Mouse (Mus musculus): ENCODE data around the gene Fam136a.
"Not testable (repeated sequence)": the region's sequence is repeated elsewhere in the genome, so short reads cannot be mapped to it uniquely, and the experiment has no call there.

Gene Fam136a

DNA sequence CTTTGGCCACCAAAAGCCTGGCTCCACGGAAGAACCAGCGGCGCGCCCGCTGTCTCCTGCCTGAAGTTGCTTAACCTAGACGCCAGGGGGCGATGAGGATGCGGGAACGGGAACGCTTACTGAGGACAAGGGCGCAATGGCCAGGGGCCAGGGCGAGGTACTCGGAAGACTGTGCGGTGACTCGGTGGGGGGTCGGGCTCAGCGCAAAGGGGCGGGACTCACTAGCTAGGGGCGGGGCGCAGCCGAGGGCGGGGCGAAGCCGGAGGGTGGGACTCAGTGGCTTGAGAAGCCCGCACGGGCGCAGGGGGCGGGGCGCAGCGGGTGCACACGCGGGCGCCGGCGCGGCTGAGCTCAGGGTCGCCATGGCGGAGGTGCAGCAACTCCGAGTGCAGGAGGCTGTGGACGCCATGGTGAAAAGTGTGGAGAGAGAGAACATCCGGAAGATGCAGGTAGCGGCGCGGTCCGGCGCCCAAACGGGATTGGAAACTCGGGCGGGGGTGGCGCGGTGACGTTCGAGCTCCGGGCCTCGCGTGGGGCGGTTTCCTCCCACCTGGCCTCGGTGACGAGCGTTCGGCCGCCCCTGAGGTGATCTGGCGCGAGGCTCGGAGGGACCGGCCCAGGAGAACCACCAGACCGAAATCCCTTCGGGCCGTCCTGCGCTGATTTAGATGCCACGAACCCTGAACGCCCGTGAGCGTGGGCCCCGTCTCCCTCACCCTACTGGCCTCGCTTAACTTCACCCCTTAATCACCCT lies at the start of gene Fam136a:
TSS of gene Fam136a (plus strand) at position 276 of the 754 bp plus-strand sequence.
- DNase-seq (ENCODE audit: extremely low spot score, low spot score) = peak; percentile 99

DNA sequence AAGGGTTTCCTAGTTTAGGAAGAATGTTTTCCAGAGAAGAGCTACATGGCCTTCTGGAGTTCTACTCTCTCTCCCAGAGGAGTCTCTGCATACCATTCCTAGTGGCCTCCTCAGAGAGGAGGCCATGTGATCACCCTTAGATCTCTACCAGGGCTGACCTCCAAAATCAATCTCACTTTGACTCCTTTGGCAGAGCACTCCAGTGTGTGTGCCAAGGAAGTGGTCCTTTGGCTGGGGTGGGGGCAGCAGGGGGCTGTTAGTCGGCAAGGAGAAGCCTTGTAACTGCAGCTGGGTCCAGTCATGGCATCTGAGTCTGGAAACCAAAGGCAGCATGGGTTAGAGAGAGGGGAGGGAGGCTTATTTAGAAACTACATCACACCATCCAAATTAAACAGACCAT lies 48.4 kb upstream of the Fam136a start:
- no peak for DNase-seq (ENCODE audit: extremely low spot score, low spot score)

DNA sequence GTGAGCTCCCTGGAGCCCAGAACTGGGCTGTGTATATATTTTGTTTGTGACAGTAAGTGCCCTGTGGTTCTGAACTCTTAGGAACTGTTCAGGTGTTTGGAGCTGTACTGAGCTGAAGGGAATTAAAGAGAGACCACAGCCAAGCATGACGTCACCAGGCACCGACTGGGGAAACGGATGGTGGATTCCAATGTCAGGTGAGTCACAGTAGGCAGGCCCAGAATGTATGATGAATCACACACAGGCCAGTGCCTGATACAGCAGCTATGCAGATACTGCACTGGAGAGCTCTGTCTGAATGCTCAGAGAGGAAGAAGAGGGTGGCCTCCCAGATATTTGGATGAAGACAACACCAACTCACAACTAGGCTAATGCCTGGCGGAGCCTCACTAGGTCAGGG lies 46.6 kb upstream of the Fam136a start:
- no peak for DNase-seq (ENCODE audit: extremely low spot score, low spot score)

DNA sequence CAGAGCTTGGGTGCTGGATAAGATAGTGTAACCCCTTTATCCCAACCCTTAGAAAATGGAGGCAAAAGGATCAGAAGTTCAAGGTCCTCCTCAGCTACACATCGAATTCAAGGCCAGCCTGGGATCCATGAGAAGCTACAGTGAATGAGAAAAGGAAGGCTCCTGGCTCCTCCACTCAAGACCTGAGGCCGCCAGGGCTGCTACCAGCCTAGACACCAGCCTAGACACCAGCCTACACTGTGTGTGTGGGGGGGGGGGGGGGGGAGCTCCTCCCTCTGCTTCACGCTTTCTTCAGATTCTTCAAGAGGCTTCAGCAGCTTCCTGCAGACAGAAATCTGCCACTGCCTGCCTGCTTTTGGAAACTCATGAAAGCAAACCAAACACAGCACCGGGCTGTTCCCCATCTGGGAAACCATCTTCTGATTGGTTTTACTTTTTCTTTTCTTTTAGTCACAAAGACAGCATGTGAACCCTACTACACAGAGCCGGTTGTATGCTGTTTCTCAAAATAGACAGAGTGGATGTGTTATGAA lies 43.3 kb upstream of the Fam136a start:
- no peak for DNase-seq (ENCODE audit: extremely low spot score, low spot score)

DNA sequence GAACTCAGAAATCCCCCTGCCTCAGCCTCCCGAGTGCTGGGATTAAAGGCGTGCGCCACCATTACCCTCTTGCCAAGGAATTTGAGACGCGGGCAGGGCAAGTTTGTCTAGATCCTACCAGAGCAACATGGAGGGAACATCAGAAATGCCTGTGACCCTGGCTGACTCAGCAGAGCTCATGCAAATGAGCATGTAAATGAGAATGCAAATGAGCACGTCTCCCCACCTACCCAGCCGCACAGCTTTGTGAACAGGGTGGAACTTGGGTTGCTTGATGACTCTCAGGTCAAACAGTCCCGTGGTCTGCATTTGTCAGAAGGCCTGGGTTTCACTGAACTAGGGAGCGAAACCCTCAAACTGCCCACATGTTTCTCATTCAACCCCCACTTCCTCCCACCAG lies 42.5 kb upstream of the Fam136a start:
- DNase-seq (ENCODE audit: extremely low spot score, low spot score) = no peak

DNA sequence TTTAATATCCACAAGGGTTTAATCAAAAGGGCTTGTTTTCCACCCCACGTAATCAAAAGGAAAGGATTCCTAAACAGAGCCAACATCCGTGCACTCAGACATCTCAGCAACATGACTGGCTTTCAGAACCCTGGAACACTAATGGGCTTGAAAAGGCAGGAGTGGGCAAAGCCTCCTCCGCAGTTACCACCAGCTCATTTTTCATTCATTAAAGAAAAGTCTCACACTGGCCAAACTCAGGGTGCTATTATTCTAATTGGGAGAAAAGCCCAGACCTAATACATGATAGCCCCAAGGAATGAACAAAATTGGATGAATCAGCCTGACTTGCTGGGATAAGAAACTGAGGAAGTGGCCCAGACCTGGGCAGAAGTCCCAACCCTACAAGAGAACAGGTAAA lies 41.0 kb upstream of the Fam136a start:
- DNase-seq (ENCODE audit: extremely low spot score, low spot score) = no peak

DNA sequence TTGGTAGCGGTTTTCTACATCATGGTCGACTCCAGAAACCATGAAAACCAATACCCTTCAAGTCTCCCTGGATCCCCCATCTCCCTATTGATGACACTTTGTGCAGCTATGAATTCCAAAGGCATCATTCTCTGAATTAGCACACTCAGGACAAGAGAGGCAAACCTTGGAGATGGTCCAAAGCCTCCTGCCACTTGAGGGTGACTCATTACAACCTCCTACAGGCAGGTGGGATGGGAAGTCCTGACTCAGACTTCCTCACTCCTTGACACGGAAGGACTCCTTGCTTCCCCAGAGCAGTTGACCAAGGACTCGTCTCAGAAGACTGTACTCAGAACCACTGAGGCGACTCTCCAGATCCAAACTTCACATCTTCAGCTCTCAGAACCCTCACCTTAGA lies 39.8 kb upstream of the Fam136a start:
- DNase-seq (ENCODE audit: extremely low spot score, low spot score) = no peak

DNA sequence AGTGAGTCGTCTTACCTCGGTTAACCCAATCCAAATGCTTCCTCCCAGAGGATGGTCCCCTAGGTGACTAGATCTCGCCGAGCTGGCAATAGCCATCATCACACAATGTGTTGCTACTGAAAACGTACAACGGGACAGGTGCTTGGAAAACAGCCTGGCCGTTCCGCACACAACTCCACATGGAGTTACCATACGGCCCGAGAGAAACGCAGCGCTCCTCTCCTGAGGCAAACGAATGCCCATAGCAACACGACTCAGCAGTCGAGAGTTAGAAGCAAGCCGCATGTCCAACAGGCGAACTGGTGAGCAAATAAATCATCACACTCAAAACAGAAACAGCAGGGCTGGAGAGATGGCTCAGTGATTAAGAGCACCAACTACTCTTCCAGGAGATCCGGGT lies 38.6 kb upstream of the Fam136a start:
- no peak for DNase-seq (ENCODE audit: extremely low spot score, low spot score)

DNA sequence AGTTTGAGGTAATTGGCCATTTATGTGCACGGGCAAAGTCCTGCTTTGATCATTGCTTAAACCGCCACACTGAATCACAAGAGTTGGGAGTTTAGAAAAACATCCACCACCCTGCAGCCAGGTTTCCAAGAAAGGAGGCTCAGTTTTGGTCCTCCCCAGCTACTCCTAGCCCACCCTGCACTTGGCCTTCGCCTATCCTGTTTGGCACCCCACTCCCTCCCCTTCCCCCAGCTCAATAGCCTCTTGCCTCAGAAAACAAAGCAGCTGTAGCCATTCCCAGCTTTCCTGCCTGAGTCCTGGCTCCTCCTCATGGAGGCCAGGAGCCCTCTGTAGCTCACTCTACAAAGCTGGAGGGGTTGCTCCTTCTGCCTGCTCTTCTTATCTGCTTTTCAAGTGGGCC lies 37.1 kb upstream of the Fam136a start:
- no peak for DNase-seq (ENCODE audit: extremely low spot score, low spot score)

DNA sequence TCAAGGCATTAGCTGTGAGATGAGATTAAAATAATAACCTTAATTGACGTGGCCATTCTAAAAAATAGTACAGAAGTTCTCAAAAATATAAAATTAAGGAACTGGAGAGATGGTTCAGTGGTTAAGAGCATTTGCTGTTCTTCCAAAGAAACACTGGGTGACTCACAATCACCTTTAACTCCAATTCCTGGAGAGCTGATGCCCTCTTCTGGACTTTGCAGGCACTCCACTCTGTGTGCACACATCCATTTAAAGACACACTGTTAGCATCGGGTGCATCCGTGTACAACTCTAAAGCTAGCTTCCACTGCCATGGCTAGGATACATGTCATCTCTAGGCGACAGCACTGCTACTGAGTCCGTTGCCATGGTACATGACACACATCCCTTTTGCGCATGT lies 35.5 kb upstream of the Fam136a start:
- DNase-seq (ENCODE audit: extremely low spot score, low spot score) = no peak

DNA sequence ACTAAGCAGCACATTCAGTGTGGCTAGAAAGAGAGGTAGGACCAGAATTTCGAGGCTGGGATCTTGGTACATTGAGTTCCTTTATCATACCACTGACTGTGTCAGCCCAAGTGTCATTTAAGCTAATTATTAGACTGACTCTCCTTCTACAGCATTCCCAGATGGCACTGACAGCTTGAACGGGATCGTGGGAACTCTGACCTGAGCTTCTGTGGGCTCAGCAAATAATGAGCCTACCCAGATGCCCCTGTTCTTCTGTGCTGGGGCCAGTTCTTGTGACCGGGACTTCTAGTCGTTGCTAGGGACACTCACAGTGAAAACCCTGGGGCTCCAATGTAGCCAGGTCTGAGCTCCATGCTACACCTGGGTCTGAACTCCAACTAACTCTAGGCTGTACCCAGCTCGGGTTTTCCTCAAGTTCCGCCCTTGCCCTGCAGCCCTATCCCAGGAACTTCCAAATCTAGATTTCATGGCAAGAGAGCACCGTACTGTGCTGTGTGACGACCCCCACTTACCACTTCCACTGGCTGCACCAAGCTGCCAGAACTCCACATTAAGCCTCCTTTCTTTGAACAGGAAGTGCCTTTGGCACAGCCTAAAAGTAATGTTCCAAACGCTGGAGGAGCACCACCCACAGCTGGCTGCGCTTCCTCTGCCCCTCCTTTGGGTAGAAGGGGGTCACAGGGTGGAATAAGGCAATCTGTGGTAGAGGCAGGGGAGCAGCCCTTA lies 30.2 kb upstream of the Fam136a start:
- DNase-seq (ENCODE audit: extremely low spot score, low spot score) = no peak

DNA sequence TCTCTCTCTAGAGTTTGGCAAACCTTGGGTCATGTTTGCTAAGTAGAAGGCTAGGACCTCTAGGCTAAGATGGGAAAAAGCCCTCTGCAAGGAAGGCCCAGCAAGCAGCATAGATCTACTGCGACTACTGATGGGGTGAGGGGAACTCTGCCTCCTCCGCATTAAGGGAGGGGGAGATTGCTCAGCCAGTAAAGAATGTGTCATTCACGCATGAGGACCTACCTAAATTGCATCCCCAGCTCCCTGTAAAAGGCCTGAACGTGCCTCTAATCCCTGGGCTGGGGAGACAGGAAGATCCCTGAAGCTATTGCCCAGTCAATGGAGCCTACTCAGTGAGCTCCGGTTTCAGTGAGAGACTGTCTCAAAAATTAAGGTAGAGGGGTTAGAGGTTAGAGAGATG lies 29.6 kb upstream of the Fam136a start:
- DNase-seq (ENCODE audit: extremely low spot score, low spot score) = no peak

DNA sequence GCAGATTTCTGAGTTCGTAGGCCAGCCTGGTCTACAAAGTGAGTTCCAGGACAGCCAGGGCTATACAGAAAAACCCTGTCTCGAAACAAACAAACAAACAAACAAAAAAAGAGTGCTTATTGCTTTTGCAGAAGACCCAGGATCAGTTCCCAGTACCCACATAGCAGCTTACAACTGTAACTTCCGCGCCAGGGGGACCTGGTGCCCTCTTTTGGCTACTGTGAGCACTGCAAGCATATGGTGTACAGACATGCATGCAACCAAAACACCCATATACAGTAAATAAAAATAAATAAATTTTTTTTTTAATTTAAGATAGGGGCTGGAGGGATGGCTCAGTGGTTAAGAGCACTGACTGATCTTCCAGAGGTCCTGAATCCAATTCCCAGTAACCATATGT lies 29.1 kb upstream of the Fam136a start:
- DNase-seq (ENCODE audit: extremely low spot score, low spot score) = not testable (repeated sequence)

DNA sequence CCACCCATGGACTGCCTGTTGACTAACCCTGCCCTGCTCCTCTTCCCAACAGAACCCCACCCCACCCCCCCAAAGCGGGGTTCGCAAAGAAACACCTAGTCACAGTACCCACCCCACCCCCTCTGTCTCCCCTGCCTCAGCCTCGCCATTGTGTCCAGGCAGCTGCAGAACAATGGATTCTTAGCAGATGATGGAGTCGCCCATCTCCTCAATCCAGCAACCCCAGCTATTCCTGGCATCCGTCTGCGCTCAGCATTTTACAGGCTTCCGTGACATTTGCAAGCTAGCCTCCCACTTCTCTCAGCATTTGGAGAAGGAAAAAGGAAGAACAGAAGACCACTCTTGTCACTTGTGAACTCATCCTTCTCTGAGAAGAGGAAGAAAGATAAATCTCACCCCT lies 21.8 kb upstream of the Fam136a start:
- peak; percentile 33 for DNase-seq (ENCODE audit: extremely low spot score, low spot score)

DNA sequence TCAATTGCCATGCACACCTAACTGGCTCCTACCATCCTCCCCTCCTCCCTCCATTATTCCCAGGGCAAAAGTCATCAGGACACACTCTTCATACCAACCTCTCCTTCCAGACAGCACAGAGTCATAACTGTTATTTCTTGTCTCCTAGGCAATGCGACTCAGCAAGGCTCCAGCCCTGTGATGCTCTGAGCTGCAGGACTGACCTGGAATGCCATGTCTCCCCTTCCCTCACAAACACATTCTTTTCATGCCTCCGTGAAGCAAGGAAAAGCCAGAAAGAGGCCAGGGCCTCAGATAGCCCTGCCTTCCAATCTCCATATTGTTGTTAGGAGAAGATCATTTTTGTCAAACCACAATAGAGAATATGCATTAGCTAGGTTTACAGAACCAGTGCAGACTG lies 19.4 kb upstream of the Fam136a start:
- no peak for DNase-seq (ENCODE audit: extremely low spot score, low spot score)

DNA sequence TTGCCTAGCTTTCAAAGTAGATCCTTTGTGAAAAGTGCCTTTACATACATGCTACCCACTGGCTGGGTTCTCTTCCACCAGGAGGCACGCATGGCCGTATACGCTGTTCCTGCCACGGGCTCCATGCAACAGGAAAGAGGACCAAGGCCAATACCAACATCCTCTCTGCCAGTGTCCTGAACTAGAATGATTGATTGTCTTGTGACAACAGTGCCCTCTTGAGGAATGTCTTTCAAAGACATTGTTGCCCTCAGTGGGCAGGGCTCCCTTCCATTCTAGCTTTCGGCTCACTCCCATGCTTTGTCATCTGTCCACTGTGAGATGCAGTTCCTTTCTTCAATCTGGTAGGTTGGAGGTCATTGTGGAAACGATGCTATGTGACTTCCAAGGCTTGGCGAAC lies 16.2 kb upstream of the Fam136a start:
- no peak for DNase-seq (ENCODE audit: extremely low spot score, low spot score)

DNA sequence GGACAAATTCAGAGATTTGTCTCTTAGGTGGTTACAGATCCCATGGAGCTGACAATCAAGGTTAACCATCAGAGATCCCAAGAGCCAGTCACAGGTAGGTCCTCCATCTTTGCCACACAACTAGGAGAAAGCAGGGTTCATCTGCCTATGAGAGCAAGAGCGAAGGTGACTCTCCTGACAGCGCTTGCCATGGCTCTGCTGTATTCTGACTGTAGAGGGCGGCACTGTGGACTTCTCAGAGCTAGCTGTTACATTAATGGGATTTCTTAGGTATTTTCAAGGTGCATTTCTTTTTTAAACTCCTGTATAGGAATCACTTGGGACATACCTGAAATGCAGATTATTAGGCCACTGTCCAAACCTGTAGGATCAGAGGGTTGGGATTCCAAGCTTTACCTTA lies 10.5 kb upstream of the Fam136a start:
- DNase-seq (ENCODE audit: extremely low spot score, low spot score) = no peak

DNA sequence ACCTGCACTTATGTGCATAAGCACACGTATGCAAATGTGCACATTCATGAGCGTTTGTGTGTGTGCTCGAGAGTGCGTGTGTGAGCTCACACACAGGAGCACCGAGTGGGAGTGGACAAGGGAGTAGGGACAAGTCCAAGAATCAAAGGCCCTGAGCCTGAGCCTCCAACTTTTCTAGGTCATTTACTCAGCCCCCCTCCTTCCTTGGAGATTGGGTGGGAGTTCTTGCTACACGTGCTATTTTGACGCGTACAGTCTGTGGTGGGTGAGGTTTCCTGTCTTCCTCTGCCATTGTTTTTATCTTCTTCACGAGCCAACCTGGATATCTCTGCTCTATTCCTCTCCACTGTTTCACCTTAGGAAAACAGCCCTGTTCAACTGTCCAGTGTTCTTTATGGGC lies 8.5 kb upstream of the Fam136a start:
- no peak for DNase-seq (ENCODE audit: extremely low spot score, low spot score)

DNA sequence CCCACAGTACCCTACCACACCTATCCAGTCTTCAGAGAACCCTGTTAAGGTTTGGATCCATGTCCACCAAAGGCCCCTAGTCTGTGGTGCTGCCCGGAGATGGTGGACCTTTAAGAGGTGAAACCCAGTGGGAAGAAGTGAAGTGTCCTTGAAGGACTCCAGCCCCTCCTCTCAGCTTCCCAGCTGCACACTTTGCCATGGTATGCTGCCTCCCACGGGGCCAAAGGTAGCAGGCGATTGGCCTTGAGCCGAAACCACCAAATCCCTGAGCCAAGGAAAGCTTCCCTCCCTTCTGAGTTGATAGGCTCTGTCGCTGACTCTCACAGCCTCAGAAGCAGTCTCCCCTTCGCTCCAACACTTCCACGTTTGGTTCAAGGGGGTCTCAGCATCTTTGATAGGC lies 4.8 kb upstream of the Fam136a start:
- DNase-seq (ENCODE audit: extremely low spot score, low spot score) = no peak

DNA sequence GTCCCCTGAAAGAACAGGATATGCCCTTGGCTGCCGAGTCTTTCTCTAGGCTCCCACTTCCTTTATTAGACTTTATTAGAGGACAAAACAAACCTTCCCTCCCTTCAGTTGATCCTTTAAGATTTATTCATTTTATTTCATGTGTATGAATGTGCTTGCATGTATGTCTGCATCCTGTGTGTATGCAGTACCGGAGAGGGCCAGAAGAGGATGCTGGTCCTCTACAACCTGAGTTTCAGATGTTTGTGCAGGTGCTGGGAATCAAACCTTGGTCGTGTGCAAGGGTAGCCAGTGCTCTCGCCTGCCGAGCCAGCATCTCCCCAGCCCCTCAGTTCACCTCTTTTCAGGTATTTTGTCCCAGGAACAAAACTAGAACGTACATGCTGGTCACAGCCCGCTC lies 4.1 kb upstream of the Fam136a start:
- no peak for DNase-seq (ENCODE audit: extremely low spot score, low spot score)

DNA sequence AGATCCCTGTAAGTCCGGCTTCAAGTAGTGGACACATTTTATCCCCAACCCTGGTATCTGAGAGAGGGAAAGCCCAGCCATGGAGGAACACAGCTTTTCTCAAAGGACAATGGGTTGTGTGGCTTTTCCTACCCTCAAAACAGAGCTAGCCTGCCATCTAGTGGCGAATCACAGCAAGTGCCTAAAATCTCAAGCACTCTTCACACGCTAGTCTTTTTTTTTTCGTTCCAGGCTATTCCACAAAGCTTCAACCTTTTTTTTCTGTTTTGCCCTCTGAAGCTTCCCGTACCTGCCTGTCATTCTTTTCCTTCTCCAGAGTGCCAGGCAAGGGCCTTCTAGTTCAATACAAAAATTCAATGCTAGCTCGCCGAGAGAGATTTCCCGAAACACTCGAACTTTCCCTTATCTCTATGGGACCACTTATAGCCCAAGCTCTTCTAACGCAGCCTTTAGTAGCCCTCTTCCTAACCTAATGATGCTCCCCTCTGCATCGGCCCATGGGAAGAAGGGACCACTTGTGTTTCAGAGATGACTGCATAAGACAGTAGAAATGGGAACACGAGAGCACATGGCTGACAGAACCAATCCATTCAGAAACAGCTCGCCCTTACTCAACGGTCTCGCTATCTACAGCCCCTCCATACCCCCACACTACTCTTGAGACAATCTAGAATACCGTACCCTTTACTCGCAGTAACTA lies 854 bp upstream of the Fam136a start:
- DNase-seq (ENCODE audit: extremely low spot score, low spot score) = peak; percentile 77

DNA sequence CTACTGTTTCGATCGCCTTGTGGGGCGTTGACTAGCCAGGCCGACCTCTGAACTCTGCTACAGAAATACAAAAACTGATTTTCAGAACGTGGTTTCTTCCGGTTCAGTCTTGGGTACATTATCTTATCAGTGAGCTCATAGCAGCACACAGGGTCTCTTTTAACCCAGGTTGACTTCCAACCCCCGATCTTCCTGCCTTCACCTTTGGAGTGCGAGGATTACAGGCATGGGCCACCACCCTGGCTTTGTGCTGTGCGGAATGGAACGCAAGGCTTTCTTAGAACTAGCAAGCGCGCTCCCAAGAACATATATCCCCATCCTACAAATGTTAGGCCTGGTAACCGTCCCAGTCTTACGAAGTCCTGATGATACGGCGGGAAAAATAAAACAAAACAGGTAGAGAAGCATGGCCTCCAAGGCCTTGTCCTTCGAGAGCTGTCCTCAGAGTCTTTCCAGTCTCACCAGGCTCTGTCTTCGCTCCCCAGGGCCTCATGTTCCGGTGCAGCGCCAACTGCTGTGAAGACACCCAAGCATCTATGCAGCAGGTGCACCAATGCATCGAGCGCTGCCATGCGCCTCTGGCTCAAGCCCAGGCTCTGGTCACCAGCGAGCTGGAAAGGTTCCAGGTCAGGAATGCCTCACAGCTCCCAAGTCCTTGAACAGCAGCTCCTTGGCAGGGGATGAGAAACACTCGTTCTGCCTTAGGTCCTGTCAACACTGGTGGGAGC lies 843 bp downstream of the Fam136a start:
- DNase-seq (ENCODE audit: extremely low spot score, low spot score) = no peak
